Mouse (Mus musculus): ENCODE measurements around the gene Zfp369.
"Not testable (repeated sequence)": the region's sequence is repeated elsewhere in the genome, so short reads cannot be mapped to it uniquely, and the experiment has no call there.

The Zfp369 gene

GRCm38 (mm10) chr13:65278383-65279341 is at the start of gene Zfp369:
TSS of gene Zfp369 (plus strand) at chr13:65278814.
- peak; percentile 76 for DNase-seq (ENCODE audit: low read depth)

- DNase-seq (ENCODE audit: low read depth) = no peak
Measured at GRCm38 (mm10) chr13:65237211-65237610, 41.4 kb upstream of the Zfp369 start.

GRCm38 (mm10) chr13:65240509-65241098 is 38.0 kb upstream of the Zfp369 start:
- peak; percentile 96 for DNase-seq (ENCODE audit: low read depth)

GRCm38 (mm10) chr13:65241099-65241626 is 37.5 kb upstream of the Zfp369 start:
- DNase-seq (ENCODE audit: low read depth) = peak; percentile 87

GRCm38 (mm10) chr13:65241627-65242318 is 36.8 kb upstream of the Zfp369 start:
- DNase-seq (ENCODE audit: low read depth) = no peak

- DNase-seq (ENCODE audit: low read depth) = no peak
Measured at GRCm38 (mm10) chr13:65242319-65242787, 36.3 kb upstream of the Zfp369 start.

- DNase-seq (ENCODE audit: low read depth) = no peak
Measured at GRCm38 (mm10) chr13:65243273-65243672, 35.3 kb upstream of the Zfp369 start.

- no peak for DNase-seq (ENCODE audit: low read depth)
Measured at GRCm38 (mm10) chr13:65258175-65258954, 20.2 kb upstream of the Zfp369 start.

- DNase-seq (ENCODE audit: low read depth) = no peak
Measured at GRCm38 (mm10) chr13:65259239-65259638, 19.4 kb upstream of the Zfp369 start, which contains the start of gene Gm10775. TSS of gene Gm10775 (plus strand) at chr13:65259539.

- DNase-seq (ENCODE audit: low read depth) = no peak
Measured at GRCm38 (mm10) chr13:65262086-65262485, 16.5 kb upstream of the Zfp369 start.

- no peak for DNase-seq (ENCODE audit: low read depth)
Measured at GRCm38 (mm10) chr13:65277994-65278382, 626 bp upstream of the Zfp369 start.

- DNase-seq (ENCODE audit: low read depth) = no peak
Measured at GRCm38 (mm10) chr13:65286771-65287170, 8.2 kb downstream of the Zfp369 start.

- DNase-seq (ENCODE audit: low read depth) = no peak
Measured at GRCm38 (mm10) chr13:65296354-65296753, 17.7 kb downstream of the Zfp369 start.

- peak; percentile 54 for DNase-seq (ENCODE audit: low read depth)
Measured at GRCm38 (mm10) chr13:65310849-65311248, 32.2 kb downstream of the Zfp369 start.

- no peak for DNase-seq (ENCODE audit: low read depth)
Measured at GRCm38 (mm10) chr13:65311311-65311755, 32.7 kb downstream of the Zfp369 start.

GRCm38 (mm10) chr13:65311826-65312225 is 33.2 kb downstream of the Zfp369 start:
- no peak for DNase-seq (ENCODE audit: low read depth)

- DNase-seq (ENCODE audit: low read depth) = not testable (repeated sequence)
Measured at GRCm38 (mm10) chr13:65348501-65348900, 69.9 kb downstream of the Zfp369 start.

- not testable (repeated sequence) for DNase-seq (ENCODE audit: low read depth)
Measured at GRCm38 (mm10) chr13:65351768-65352167, 73.2 kb downstream of the Zfp369 start.
